Mouse (Mus musculus): ENCODE measurements around the gene Tlr13.

- TF ChIP-seq CTCF (IDR thresholded peaks at IDR 0.05; ENCODE audit: low read depth) (peak; percentile 57), EP300 (IDR thresholded peaks at IDR 0.05; ENCODE audit: low read depth) (no peak)
These were observed 37.5 kb upstream of the Tlr13 start for GRCm38 (mm10) chrX:106105464-106105863.
